Mouse (Mus musculus) layer of hippocampus, adult 9-11 months (tissue): Measurements from ENCODE around the gene Bloc1s5.

ENCODE experiments used
- DNase-seq: peaks from one replicate; pipeline ENCODE4 v3.0.0; 2022

The Bloc1s5 gene

GRCm38 (mm10) chr13:38548681-38549080, 86.2 kb downstream of the Bloc1s5 start:
- no peak for DNase-seq

GRCm38 (mm10) chr13:38547717-38548116, 87.2 kb downstream of the Bloc1s5 start:
- DNase-seq, result no peak

GRCm38 (mm10) chr13:38546754-38547153, 88.2 kb downstream of the Bloc1s5 start:
- DNase-seq, result no peak

GRCm38 (mm10) chr13:38545460-38545859, 89.4 kb downstream of the Bloc1s5 start:
- no peak for DNase-seq

- DNase-seq, result no peak
Measured at GRCm38 (mm10) chr13:38544769-38545445, 90.0 kb downstream of the Bloc1s5 start.

GRCm38 (mm10) chr13:38543455-38544125, 91.3 kb downstream of the Bloc1s5 start:
- no peak for DNase-seq
